Mouse (Mus musculus) heart, adult 2 months (tissue): ENCODE results near the gene Yipf2. TPM values are rescaled to one million over a fixed set of nuclear protein-coding genes. Genes with fewer than 3 reads are reported as not detected.

ENCODE experiments used
- DNase-seq, 2 experiments: peaks; one replicate each; pipeline ENCODE4 v3.0.0; 2021
- H3K27ac ChIP-seq: fragments of 200-600 bp; 2 replicates; pipeline ENCODE4 v1.8.1; 2022
- H3K27me3 ChIP-seq: fragments of 200-500 bp; 2 replicates; pipeline ENCODE4 v1.6.1; 2012; ENCODE audit warnings: mild to moderate bottlenecking, low read length, inconsistent platforms, mixed read lengths; ENCODE audit not compliant: control insufficient read depth, insufficient read depth
- H3K36me3 ChIP-seq: fragments of 200-500 bp; 2 replicates; pipeline ENCODE4 v1.6.1; 2012; ENCODE audit warnings: low read length, inconsistent platforms; ENCODE audit not compliant: control insufficient read depth, insufficient read depth
- H3K4me1 ChIP-seq: fragments of 200-500 bp; 2 replicates; pipeline ENCODE4 v1.6.1; 2011; ENCODE audit warnings: low read length; ENCODE audit not compliant: control insufficient read depth, insufficient read depth
- H3K4me3 ChIP-seq: fragments of 200-600 bp; 2 replicates; pipeline ENCODE4 v1.8.1; 2022
- H3K79me2 ChIP-seq: fragments of 200-500 bp; replicated peaks from 2 replicates; pipeline ENCODE4 v1.6.1; 2012; ENCODE audit warnings: mild to moderate bottlenecking, inconsistent platforms, low read length, moderate library complexity, mixed read lengths; ENCODE audit not compliant: control insufficient read depth, insufficient read depth
- H3K9ac ChIP-seq: fragments of 200-500 bp; 2 replicates; pipeline ENCODE4 v1.6.1; 2012; ENCODE audit warnings: low read depth, mild to moderate bottlenecking, control low read depth, inconsistent platforms, low read length, mixed read lengths
- CTCF ChIP-seq: fragments of 200-600 bp; IDR thresholded peaks from 2 replicates; pipeline ENCODE4 v1.8.1; 2022; ENCODE audit warnings: antibody characterized with exemption, mild to moderate bottlenecking, moderate library complexity
- EP300 ChIP-seq: fragments of 200-500 bp; IDR thresholded peaks from 2 replicates; pipeline ENCODE4 v1.6.1; 2011; ENCODE audit warnings: low read depth, low read length, control low read depth; ENCODE audit not compliant: insufficient read depth
- POLR2A ChIP-seq: fragments of 200-500 bp; IDR thresholded peaks from 2 replicates; pipeline ENCODE4 v1.6.1; 2011; ENCODE audit warnings: mild to moderate bottlenecking, low read depth, low read length, control low read depth; ENCODE audit not compliant: insufficient read depth
- WGBS: fragments of 180-500 bp; shearing (Covaris S2); methylation state at CpG from one replicate; pipeline ENCODE4 v1.1.7; 2018; 5-methylcytosine and 5-hydroxymethylcytosine counted together
- intact Hi-C: fragments of 180-260 bp; cut with DNase I; formaldehyde crosslinking; loops from one replicate; pipeline ENCODE4 v1.15.1; 2025
- polyA plus RNA-seq: library from polyadenylated mRNA; depleted of rRNA; stranded (reverse); fragments of >200 nt; gene quantifications from 2 replicates; pipeline ENCODE4 v1.2.3, GENCODE M21; 2012
- total RNA-seq, 2 experiments: library from RNA; stranded (reverse); gene quantifications; 2 replicates each; pipeline ENCODE4 v1.2.3; 2021

Gene Yipf2
- total and polyA plus RNA-seq, 3 experiments: 6.4 to 12.5 (median 8.0) TPM

DNA sequence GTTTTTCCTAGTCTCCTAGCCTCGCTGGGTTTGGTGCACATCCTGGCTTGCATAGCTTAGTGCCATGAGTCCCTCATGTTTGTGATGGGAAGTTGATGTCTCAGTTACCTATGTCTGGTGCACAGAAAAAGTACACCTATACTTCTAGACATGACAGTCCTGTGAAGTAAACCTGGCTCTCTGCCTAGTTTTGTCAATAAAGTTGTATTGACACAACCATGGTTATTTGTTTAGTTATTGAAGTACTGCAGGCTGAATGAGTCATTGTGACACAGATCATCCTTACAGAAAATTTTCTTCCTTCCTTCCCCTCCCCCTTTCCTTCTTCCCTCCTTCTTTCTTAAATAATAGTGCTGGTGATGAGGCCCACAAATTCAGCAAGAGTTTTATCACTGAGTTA lies 28.2 kb downstream of the Yipf2 start:
- no peak for TF ChIP-seq EP300
- TF ChIP-seq CTCF: no peak
- no peak for TF ChIP-seq POLR2A
- Histone ChIP-seq H3K4me1 (peaks cover 7% of the 10 kb centered on the region), H3K36me3 (0 out of 2 replicates have a peak, but pooled peaks cover 2% of the 10 kb centered on the region), H3K79me2 (peaks cover 5% of the 10 kb centered on the region), H3K4me3 (no peak overlapping the region), H3K27ac (no peak overlapping the region), H3K9ac (no peak overlapping the region), H3K27me3 (no peaks in the 10 kb centered on the region)
- WGBS: 70% methylated on average over 1 of the region's 1 CpGs
- intact Hi-C loops: no loop called here
- no peak for DNase-seq

GRCm38 (mm10) chr9:21559151-21559550 lies 33.5 kb downstream of the Yipf2 start:
- TF ChIP-seq POLR2A: no peak
- no peak for TF ChIP-seq EP300
- TF ChIP-seq CTCF: no peak
- Histone ChIP-seq H3K36me3 (no peaks in the 10 kb centered on the region), H3K4me1 (peaks cover 14% of the 10 kb centered on the region), H3K4me3 (no peak overlapping the region), H3K79me2 (no peaks in the 10 kb centered on the region; the same call in 1 of the 2 replicates), H3K27me3 (no peaks in the 10 kb centered on the region), H3K9ac (no peak overlapping the region), H3K27ac (no peak overlapping the region)
- DNase-seq: no peak
- intact Hi-C loops: no loop called here
- WGBS: 93% methylated on average over 3 of the region's 3 CpGs

GRCm38 (mm10) chr9:21558366-21558765 lies 34.3 kb downstream of the Yipf2 start:
- TF ChIP-seq CTCF: no peak
- no peak for TF ChIP-seq EP300
- no peak for TF ChIP-seq POLR2A
- 28% methylated on average over 4 of the region's 4 CpGs for WGBS
- Histone ChIP-seq H3K27ac (no peak overlapping the region), H3K4me1 (peaks cover 14% of the 10 kb centered on the region), H3K79me2 (no peaks in the 10 kb centered on the region; the same call in 1 of the 2 replicates), H3K36me3 (no peaks in the 10 kb centered on the region), H3K27me3 (no peaks in the 10 kb centered on the region), H3K9ac (no peak overlapping the region), H3K4me3 (no peak overlapping the region)
- intact Hi-C loops: no loop called here
- no peak for DNase-seq

- H3K36me3 ChIP-seq: no peaks in the 10 kb centered on the region
- WGBS: 94% methylated on average over 2 of the region's 2 CpGs
- no peaks in the 10 kb centered on the region for H3K27me3 ChIP-seq
- H3K79me2 ChIP-seq: no peaks in the 10 kb centered on the region; the same call in 1 of the 2 replicates
- DNase-seq: no peak
- intact Hi-C loops: no loop called here
- peaks cover 14% of the 10 kb centered on the region for H3K4me1 ChIP-seq
- no peak overlapping the region for H3K9ac ChIP-seq
- no peak overlapping the region for H3K4me3 ChIP-seq
- no peak overlapping the region for H3K27ac ChIP-seq
- TF ChIP-seq POLR2A (no peak), EP300 (no peak), CTCF (no peak)
These were observed 35.1 kb downstream of the Yipf2 start for GRCm38 (mm10) chr9:21557556-21557955.

DNA sequence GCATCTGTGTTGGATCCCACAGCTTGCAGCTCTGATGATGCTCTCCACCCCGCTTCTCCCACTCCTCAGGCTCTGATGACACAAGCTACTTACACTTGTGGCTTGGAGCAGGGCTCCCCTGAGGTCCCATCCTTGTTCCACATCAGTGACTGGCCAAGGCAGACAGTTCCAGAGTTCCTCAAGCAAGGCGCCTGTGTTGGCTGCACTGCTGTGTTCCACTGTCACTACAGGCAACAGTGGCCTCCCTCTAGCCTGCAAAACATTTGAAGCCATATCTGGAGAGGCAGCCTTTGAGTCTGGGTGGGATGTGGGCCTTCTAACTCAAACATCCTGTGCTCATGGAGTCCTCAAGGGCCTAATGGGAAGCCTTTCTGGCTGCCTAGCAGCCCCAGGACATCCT lies 35.6 kb downstream of the Yipf2 start:
- TF ChIP-seq CTCF: no peak
- TF ChIP-seq EP300: no peak
- no peak for TF ChIP-seq POLR2A
- 67% methylated on average over 2 of the region's 2 CpGs for WGBS
- Histone ChIP-seq H3K27me3 (no peaks in the 10 kb centered on the region), H3K27ac (no peak overlapping the region), H3K79me2 (no peaks in the 10 kb centered on the region; the same call in 1 of the 2 replicates), H3K36me3 (no peaks in the 10 kb centered on the region), H3K9ac (no peak overlapping the region), H3K4me3 (no peak overlapping the region), H3K4me1 (peaks cover 14% of the 10 kb centered on the region)
- intact Hi-C loops: no loop called here
- no peak for DNase-seq

GRCm38 (mm10) chr9:21555198-21555742 lies 37.4 kb downstream of the Yipf2 start:
- no peak for TF ChIP-seq POLR2A
- no peak for TF ChIP-seq CTCF
- no peak for TF ChIP-seq EP300
- Histone ChIP-seq H3K36me3 (no peaks in the 10 kb centered on the region), H3K79me2 (no peaks in the 10 kb centered on the region; the same call in 1 of the 2 replicates), H3K4me3 (no peak overlapping the region), H3K9ac (no peak overlapping the region), H3K27ac (no peak overlapping the region), H3K27me3 (no peaks in the 10 kb centered on the region), H3K4me1 (peaks cover 14% of the 10 kb centered on the region)
- 89% methylated on average over 6 of the region's 6 CpGs for WGBS
- no peak for DNase-seq
- intact Hi-C loops: no loop called here
